Mouse (Mus musculus): ENCODE measurements around the gene Mrm1. TPM values are rescaled to one million over a fixed set of nuclear protein-coding genes. Genes with fewer than 3 reads are reported as not detected.
"Not testable (repeated sequence)": the region's sequence is repeated elsewhere in the genome, so short reads cannot be mapped to it uniquely, and the experiment has no call there.

Gene Mrm1
- polyA plus RNA-seq (2015; fragmentation: Nextera tagmentation; extraction: Ambion mirVana), result 12.3 and 14.3 TPM in 2 replicates

- ATAC-seq (replicated peaks), result peak; percentile 88
- H3K27ac ChIP-seq (replicated peaks), result peak within 1 kb of the TSS; percentile 50; the same call in 1 of the 2 replicates
- WGBS, result under 1% methylated on average over 55 of the region's 55 CpGs
- no peaks in the 10 kb centered on the region for H3K9me3 ChIP-seq
- peaks cover 5% of the 10 kb centered on the region; the same call in 1 of the 2 replicates for H3K4me1 ChIP-seq
- H3K9ac ChIP-seq (replicated peaks), result peak within 1 kb of the TSS; percentile 61
- no peaks in the 10 kb centered on the region for H3K36me3 ChIP-seq
- H3K4me2 ChIP-seq (replicated peaks), result peak within 1 kb of the TSS; percentile 90
- H3K4me3 ChIP-seq, result peak within 1 kb of the TSS; percentile 60
- H3K27me3 ChIP-seq, result no peaks in the 10 kb centered on the region
These were observed at the start of gene Mrm1 for GRCm38 (mm10) chr11:84818961-84819692. Gene Mrm1, minus strand, starts transcription at chr11:84819515.

- 16% methylated on average over 7 of the region's 7 CpGs for WGBS
- Histone ChIP-seq H3K4me2 (replicated peaks) (peak overlapping the region; percentile 74), H3K27me3 (no peaks in the 10 kb centered on the region), H3K4me1 (peaks cover 28% of the 10 kb centered on the region), H3K36me3 (no peaks in the 10 kb centered on the region), H3K9ac (replicated peaks) (peak overlapping the region; percentile 85), H3K4me3 (peak overlapping the region; percentile 96), H3K27ac (replicated peaks) (no peak overlapping the region), H3K9me3 (no peaks in the 10 kb centered on the region)
- ATAC-seq (replicated peaks), result no peak
These were observed 49.5 kb upstream of the Mrm1 start for GRCm38 (mm10) chr11:84868786-84869259.

DNA sequence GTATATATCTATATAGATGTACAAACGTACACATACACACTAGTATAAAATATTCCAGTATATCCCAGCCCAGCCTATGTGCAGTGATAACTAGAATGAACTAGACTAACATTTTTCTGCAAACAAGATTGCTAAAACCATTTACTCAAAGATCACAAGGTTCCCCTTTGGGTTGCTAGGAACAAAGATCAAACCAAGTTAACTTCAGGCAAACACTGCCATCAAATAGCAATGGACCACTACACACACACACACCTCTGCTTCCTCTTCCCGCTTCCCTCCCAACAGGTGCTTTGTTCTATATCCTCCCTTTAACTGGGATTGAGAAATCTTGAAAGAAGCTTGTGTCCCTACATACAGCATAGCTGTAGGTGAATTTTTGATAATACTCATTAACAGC, 48.3 kb upstream of the Mrm1 start:
- ATAC-seq (replicated peaks), result no peak
- Histone ChIP-seq H3K36me3 (no peaks in the 10 kb centered on the region), H3K4me1 (peaks cover 28% of the 10 kb centered on the region), H3K27me3 (no peaks in the 10 kb centered on the region), H3K9ac (replicated peaks) (no peak overlapping the region), H3K4me3 (no peak overlapping the region), H3K9me3 (no peaks in the 10 kb centered on the region), H3K4me2 (replicated peaks) (no peak overlapping the region), H3K27ac (replicated peaks) (no peak overlapping the region)
- WGBS, result 91% methylated on average over 2 of the region's 2 CpGs

GRCm38 (mm10) chr11:84865268-84865667, 46.0 kb upstream of the Mrm1 start:
- H3K9ac ChIP-seq (replicated peaks), result no peak overlapping the region
- H3K4me1 ChIP-seq, result peaks cover 22% of the 10 kb centered on the region
- no peak for ATAC-seq (replicated peaks)
- no peak overlapping the region for H3K4me3 ChIP-seq
- H3K27me3 ChIP-seq, result no peaks in the 10 kb centered on the region
- no peak overlapping the region for H3K4me2 ChIP-seq (replicated peaks)
- 81% methylated on average over 2 of the region's 2 CpGs for WGBS
- H3K9me3 ChIP-seq, result no peaks in the 10 kb centered on the region
- peaks cover 7% of the 10 kb centered on the region for H3K36me3 ChIP-seq
- no peak overlapping the region for H3K27ac ChIP-seq (replicated peaks)

- 96% methylated on average over 6 of the region's 6 CpGs for WGBS
- Histone ChIP-seq H3K9me3 (no peaks in the 10 kb centered on the region), H3K27me3 (no peaks in the 10 kb centered on the region), H3K9ac (replicated peaks) (no peak overlapping the region), H3K4me2 (replicated peaks) (no peak overlapping the region), H3K4me1 (no peaks in the 10 kb centered on the region), H3K36me3 (peaks cover 62% of the 10 kb centered on the region), H3K27ac (replicated peaks) (no peak overlapping the region), H3K4me3 (no peak overlapping the region)
- ATAC-seq (replicated peaks), result no peak
These were observed 36.0 kb upstream of the Mrm1 start for GRCm38 (mm10) chr11:84855285-84855684.

DNA sequence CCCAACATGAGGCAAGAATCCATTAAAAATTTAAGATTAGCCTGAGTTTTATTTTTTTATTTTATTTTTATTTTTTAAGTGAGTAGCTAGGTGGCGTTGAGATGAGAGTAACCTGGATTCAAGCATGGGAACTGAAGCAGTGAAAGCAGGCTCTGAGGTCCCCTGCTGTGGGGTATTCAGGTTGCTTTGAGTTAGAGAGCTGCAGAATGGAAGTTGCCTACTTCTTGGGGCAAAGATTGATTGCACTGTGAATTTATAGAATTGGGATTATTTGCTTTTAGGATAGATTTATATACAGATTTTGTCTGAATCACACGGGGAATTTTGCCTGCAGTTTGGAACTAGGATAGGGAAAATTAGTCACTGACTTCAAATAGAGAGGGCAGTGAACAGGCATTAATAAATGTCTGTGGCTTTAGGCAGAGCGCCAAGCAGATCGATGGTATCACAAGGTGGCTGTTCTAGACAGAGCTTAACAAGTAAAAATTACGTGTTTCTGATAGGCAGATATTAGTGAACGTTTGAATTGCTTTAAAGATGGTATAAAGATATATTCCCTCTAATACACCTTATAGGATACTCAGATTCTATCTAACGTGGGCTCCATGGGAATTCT, 28.3 kb upstream of the Mrm1 start:
- ATAC-seq (replicated peaks), result no peak
- Histone ChIP-seq H3K36me3 (peaks cover 46% of the 10 kb centered on the region), H3K4me1 (no peaks in the 10 kb centered on the region), H3K9me3 (no peaks in the 10 kb centered on the region), H3K27me3 (no peaks in the 10 kb centered on the region), H3K4me2 (replicated peaks) (no peak overlapping the region), H3K27ac (replicated peaks) (no peak overlapping the region), H3K4me3 (no peak overlapping the region), H3K9ac (replicated peaks) (no peak overlapping the region)
- 86% methylated on average over 7 of the region's 7 CpGs for WGBS

GRCm38 (mm10) chr11:84846741-84847474, 27.6 kb upstream of the Mrm1 start:
- 96% methylated on average over 15 of the region's 15 CpGs for WGBS
- H3K27ac ChIP-seq (replicated peaks), result no peak overlapping the region
- no peak overlapping the region for H3K4me3 ChIP-seq
- H3K4me1 ChIP-seq, result no peaks in the 10 kb centered on the region
- no peak for ATAC-seq (replicated peaks)
- H3K27me3 ChIP-seq, result no peaks in the 10 kb centered on the region
- H3K36me3 ChIP-seq, result peaks cover 43% of the 10 kb centered on the region
- no peak overlapping the region for H3K4me2 ChIP-seq (replicated peaks)
- H3K9ac ChIP-seq (replicated peaks), result no peak overlapping the region
- no peaks in the 10 kb centered on the region for H3K9me3 ChIP-seq

DNA sequence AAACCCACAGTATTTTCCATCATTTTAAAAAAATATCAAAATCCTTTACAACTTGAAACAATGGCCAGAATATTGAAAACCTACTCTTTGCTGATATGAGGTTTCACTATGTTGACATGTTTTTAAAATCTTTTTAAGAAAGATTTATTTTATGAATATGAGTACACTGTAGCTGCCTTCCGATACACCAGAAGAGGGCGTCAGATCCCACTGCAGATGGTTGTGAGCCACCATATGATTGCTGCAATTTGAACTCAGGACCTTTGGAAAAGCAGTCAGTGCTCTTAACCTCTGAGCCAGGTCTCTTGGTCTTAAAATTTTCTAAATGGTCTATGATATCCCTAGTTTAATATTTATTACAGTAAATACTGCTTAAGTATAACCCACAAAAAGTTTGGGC, 20.0 kb upstream of the Mrm1 start:
- no peaks in the 10 kb centered on the region for H3K27me3 ChIP-seq
- 91% methylated on average over 2 of the region's 2 CpGs for WGBS
- no peak for ATAC-seq (replicated peaks)
- no peaks in the 10 kb centered on the region for H3K9me3 ChIP-seq
- H3K9ac ChIP-seq (replicated peaks), result no peak overlapping the region
- no peaks in the 10 kb centered on the region for H3K4me1 ChIP-seq
- H3K36me3 ChIP-seq, result peaks cover 60% of the 10 kb centered on the region
- H3K4me2 ChIP-seq (replicated peaks), result no peak overlapping the region
- H3K4me3 ChIP-seq, result no peak overlapping the region
- no peak overlapping the region for H3K27ac ChIP-seq (replicated peaks)

DNA sequence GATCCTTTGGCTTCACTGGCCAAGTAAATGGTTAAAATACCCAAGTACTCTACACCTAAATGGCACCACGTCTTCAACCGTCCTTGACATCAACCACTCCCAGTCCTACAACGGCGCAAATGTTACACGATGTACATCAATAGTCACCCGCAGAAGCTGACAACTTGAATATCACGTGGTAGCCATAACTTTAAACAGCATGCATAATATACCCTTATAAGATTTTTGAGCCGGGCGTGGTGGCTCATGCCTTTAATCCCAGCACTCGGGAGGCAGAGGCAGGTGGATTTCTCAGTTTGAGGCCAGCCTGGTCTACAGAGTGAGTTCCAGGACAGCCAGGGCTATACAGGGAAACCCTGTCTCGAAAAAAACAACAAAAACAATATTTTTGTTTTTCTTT, 10.2 kb upstream of the Mrm1 start:
- Histone ChIP-seq H3K4me2 (replicated peaks) (peak overlapping the region; percentile 92), H3K4me3 (peak overlapping the region; percentile 50; the same call in 1 of the 2 replicates), H3K36me3 (peaks cover 34% of the 10 kb centered on the region), H3K4me1 (peaks cover 14% of the 10 kb centered on the region)
- 79% methylated on average over 11 of the region's 11 CpGs for WGBS
- ATAC-seq (replicated peaks), result peak; percentile 7; the same call in 1 of the 2 replicates
- not testable (repeated sequence) for H3K9me3 ChIP-seq; H3K9ac ChIP-seq (replicated peaks); H3K27ac ChIP-seq (replicated peaks); H3K27me3 ChIP-seq

DNA sequence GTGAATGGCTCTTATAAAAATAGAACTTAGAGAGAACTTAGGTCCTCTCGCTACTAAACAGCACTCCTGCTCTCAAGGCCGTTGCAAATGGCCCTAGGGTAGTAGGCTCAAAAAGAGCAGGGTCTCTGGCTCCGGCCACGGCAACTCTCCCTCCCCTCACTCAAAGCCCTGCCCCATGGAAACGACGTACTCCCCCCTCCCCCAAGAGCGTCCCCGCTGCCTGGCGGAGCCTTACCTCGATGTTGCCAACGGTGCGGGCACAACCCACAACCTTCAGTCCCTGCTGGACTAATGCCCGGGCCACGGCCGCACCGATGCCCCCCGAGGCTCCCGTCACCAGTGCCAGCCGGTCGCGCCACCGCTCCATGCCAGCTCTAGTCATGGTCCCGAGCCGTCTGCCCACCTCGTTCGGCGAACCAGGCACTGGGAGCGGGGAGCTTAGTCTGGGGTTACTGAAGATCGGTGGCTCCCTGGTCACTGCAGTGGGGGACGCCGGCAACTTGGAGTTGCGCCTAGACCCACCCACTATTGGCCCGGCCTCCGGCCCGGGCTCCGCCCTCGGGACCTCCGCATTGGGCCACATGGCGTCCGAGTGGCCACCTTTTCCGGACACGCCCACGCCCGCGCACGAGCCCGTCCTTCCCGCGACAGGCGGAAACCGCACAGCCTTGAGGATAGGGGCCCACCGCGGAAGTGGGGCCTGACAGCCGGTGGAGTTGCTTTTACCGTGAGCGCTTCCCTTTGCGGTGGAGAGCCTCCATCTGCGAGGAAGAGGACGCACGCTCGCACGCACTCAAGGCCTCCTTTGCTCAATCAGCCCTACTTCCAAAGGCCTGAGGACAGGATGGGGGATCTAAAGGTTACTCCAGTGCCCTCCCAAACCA, 9.4 kb upstream of the Mrm1 start, which contains the start of gene Dhrs11:
Dhrs11 (minus strand) TSS at position 479 of the 884 bp plus-strand sequence.
- Histone ChIP-seq H3K27ac (replicated peaks) (peak within 1 kb of the TSS; percentile 56), H3K4me1 (peaks cover 14% of the 10 kb centered on the region), H3K4me3 (peak within 1 kb of the TSS; percentile 50), H3K4me2 (replicated peaks) (peak within 1 kb of the TSS; percentile 92), H3K27me3 (no peaks in the 10 kb centered on the region), H3K9me3 (no peaks in the 10 kb centered on the region), H3K9ac (replicated peaks) (peak within 1 kb of the TSS; percentile 55), H3K36me3 (peaks cover 27% of the 10 kb centered on the region)
- WGBS, result under 1% methylated on average over 62 of the region's 62 CpGs
- ATAC-seq (replicated peaks), result peak; percentile 87

GRCm38 (mm10) chr11:84827901-84828503, 8.7 kb upstream of the Mrm1 start:
- 44% methylated on average over 3 of the region's 3 CpGs for WGBS
- peaks cover 14% of the 10 kb centered on the region for H3K4me1 ChIP-seq
- peaks cover 22% of the 10 kb centered on the region for H3K36me3 ChIP-seq
- H3K9me3 ChIP-seq, result no peaks in the 10 kb centered on the region
- peak overlapping the region; percentile 50 for H3K4me3 ChIP-seq
- peak overlapping the region; percentile 92 for H3K4me2 ChIP-seq (replicated peaks)
- no peak overlapping the region for H3K27ac ChIP-seq (replicated peaks)
- ATAC-seq (replicated peaks), result no peak
- H3K27me3 ChIP-seq, result no peaks in the 10 kb centered on the region
- peak overlapping the region; percentile 55; the same call in 1 of the 2 replicates for H3K9ac ChIP-seq (replicated peaks)
